Mouse (Mus musculus): ENCODE data around the gene Fiz1.

Gene Fiz1

GRCm38 (mm10) chr7:4999876-5000275, 14.6 kb downstream of the Fiz1 start:
- no peak for DNase-seq (ENCODE audit: low spot score in 2 of 2)

- no peak for DNase-seq (ENCODE audit: low spot score in 2 of 2)
Observed at GRCm38 (mm10) chr7:4996934-4997333, 17.6 kb downstream of the Fiz1 start.

- peak; percentile 59 to 93 for DNase-seq (ENCODE audit: low spot score in 2 of 2)
Observed at GRCm38 (mm10) chr7:4996003-4996895, 18.2 kb downstream of the Fiz1 start, which contains the start of gene Zfp579. Gene Zfp579, minus strand, starts transcription at chr7:4996158.

- no peak for DNase-seq (ENCODE audit: low spot score in 2 of 2)
Observed at GRCm38 (mm10) chr7:4995268-4996002, 19.1 kb downstream of the Fiz1 start.

GRCm38 (mm10) chr7:4993999-4994788, 20.3 kb downstream of the Fiz1 start:
- no peak for DNase-seq (ENCODE audit: low spot score in 2 of 2)

GRCm38 (mm10) chr7:4993347-4993998, 21.0 kb downstream of the Fiz1 start:
- DNase-seq (ENCODE audit: low spot score in 2 of 2), result no peak

- no peak for DNase-seq (ENCODE audit: low spot score in 2 of 2)
Observed at GRCm38 (mm10) chr7:4988250-4988649, 26.2 kb downstream of the Fiz1 start.

- no peak for DNase-seq (ENCODE audit: low spot score in 2 of 2)
Observed at GRCm38 (mm10) chr7:4976832-4977231, 37.7 kb downstream of the Fiz1 start.

GRCm38 (mm10) chr7:4975455-4975854, 39.0 kb downstream of the Fiz1 start:
- no peak for DNase-seq (ENCODE audit: low spot score in 2 of 2)

- peak in 1 of 2 experiments; percentile 9 for DNase-seq (ENCODE audit: low spot score in 2 of 2)
Observed at GRCm38 (mm10) chr7:4972321-4973047, 42.0 kb downstream of the Fiz1 start.

GRCm38 (mm10) chr7:4971710-4972109, 42.8 kb downstream of the Fiz1 start:
- DNase-seq (ENCODE audit: low spot score in 2 of 2), result no peak

- no peak for DNase-seq (ENCODE audit: low spot score in 2 of 2)
Observed at GRCm38 (mm10) chr7:4971068-4971467, 43.4 kb downstream of the Fiz1 start, which contains the start of gene Sbk3. Gene Sbk3, minus strand, starts transcription at chr7:4971168.

GRCm38 (mm10) chr7:4964988-4965387, 49.5 kb downstream of the Fiz1 start:
- no peak for DNase-seq (ENCODE audit: low spot score in 2 of 2)

- DNase-seq (ENCODE audit: low spot score in 2 of 2), result peak; percentile 16 to 73
Observed at GRCm38 (mm10) chr7:4964272-4964671, 50.2 kb downstream of the Fiz1 start, which contains the start of gene Sbk2. Gene Sbk2, minus strand, starts transcription at chr7:4964406.

- DNase-seq (ENCODE audit: low spot score in 2 of 2), result no peak
Observed at GRCm38 (mm10) chr7:4963527-4963926, 51.0 kb downstream of the Fiz1 start.

GRCm38 (mm10) chr7:4957361-4957760, 57.1 kb downstream of the Fiz1 start:
- DNase-seq (ENCODE audit: low spot score in 2 of 2), result no peak

All from left cerebral cortex, adult 9 months (tissue).